Mouse (Mus musculus) liver, adult (tissue): ENCODE results near the gene Galnt3.

Source experiments
- GATA4 ChIP-seq: IDR thresholded peaks from 2 replicates; pipeline ENCODE4 v1.6.1; 2014; ENCODE audit warnings: mild to moderate bottlenecking, low read length; ENCODE audit not compliant: insufficient replicate concordance

Gene Galnt3

GRCm38 (mm10) chr2:66124591-66125271 is at the start of gene Galnt3:
TSS of gene Galnt3 (minus strand) at chr2:66124994.
- TF ChIP-seq GATA4 = no peak

- no peak for TF ChIP-seq GATA4
Observed at GRCm38 (mm10) chr2:66173134-66173533, 48.3 kb upstream of the Galnt3 start.

GRCm38 (mm10) chr2:66171643-66172042 is 46.8 kb upstream of the Galnt3 start:
- no peak for TF ChIP-seq GATA4

- TF ChIP-seq GATA4 = no peak
Observed at GRCm38 (mm10) chr2:66170721-66171120, 45.9 kb upstream of the Galnt3 start.

- TF ChIP-seq GATA4 = no peak
Observed at GRCm38 (mm10) chr2:66165025-66165424, 40.2 kb upstream of the Galnt3 start.

GRCm38 (mm10) chr2:66158140-66158915 is 33.5 kb upstream of the Galnt3 start:
- TF ChIP-seq GATA4 = no peak

GRCm38 (mm10) chr2:66151436-66151835 is 26.6 kb upstream of the Galnt3 start:
- no peak for TF ChIP-seq GATA4

GRCm38 (mm10) chr2:66150531-66150930 is 25.7 kb upstream of the Galnt3 start:
- no peak for TF ChIP-seq GATA4

- no peak for TF ChIP-seq GATA4
Observed at GRCm38 (mm10) chr2:66148654-66149230, 23.9 kb upstream of the Galnt3 start.

GRCm38 (mm10) chr2:66146473-66146872 is 21.7 kb upstream of the Galnt3 start:
- no peak for TF ChIP-seq GATA4

GRCm38 (mm10) chr2:66144770-66145169 is 20.0 kb upstream of the Galnt3 start:
- no peak for TF ChIP-seq GATA4

GRCm38 (mm10) chr2:66143284-66143683 is 18.5 kb upstream of the Galnt3 start:
- no peak for TF ChIP-seq GATA4

GRCm38 (mm10) chr2:66142711-66143110 is 17.9 kb upstream of the Galnt3 start:
- no peak for TF ChIP-seq GATA4

GRCm38 (mm10) chr2:66142268-66142667 is 17.5 kb upstream of the Galnt3 start:
- no peak for TF ChIP-seq GATA4

GRCm38 (mm10) chr2:66140246-66140645 is 15.5 kb upstream of the Galnt3 start:
- TF ChIP-seq GATA4 = no peak
